Mouse (Mus musculus) heart, embryonic 14.5 days (tissue): Measurements from ENCODE around the gene Olfr48. TPM values are rescaled to one million over a fixed set of nuclear protein-coding genes. Genes with fewer than 3 reads are reported as not detected.

Experiments used
- ATAC-seq: fragments of 200-750 bp; cut with Nextera tagmentation; 2 replicates; pipeline ENCODE4 v1.8.0; 2017; ENCODE audit warnings: low read depth, moderate TSS enrichment; ENCODE audit not compliant: insufficient number of reproducible peaks, insufficient read depth, low FRiP score
- H3K27ac ChIP-seq, 2 experiments: fragments of 200-500 bp in 1 of 2; fragments of 300-500 bp in 1 of 2; sonication (generic) in 1 of 2; replicated peaks in 1 of 2; 2 replicates each; pipeline ENCODE4 v1.5.1; 2012 to 2014; ENCODE audit warnings: low read depth in 2 of 2, low read length in 2 of 2, control low read depth in 1 of 2, mild to moderate bottlenecking in 1 of 2, mixed read lengths in 1 of 2; ENCODE audit not compliant: control insufficient read depth in 1 of 2, insufficient read depth in 1 of 2
- H3K27me3 ChIP-seq: fragments of 300-500 bp; sonication (generic); 2 replicates; pipeline ENCODE4 v1.6.1; 2014; ENCODE audit warnings: mild to moderate bottlenecking, low read length, control low read depth; ENCODE audit not compliant: control insufficient read depth, insufficient read depth
- H3K36me3 ChIP-seq: fragments of 300-500 bp; sonication (generic); 2 replicates; pipeline ENCODE4 v1.6.1; 2014; ENCODE audit warnings: mild to moderate bottlenecking, control low read depth, low read length, mixed read lengths; ENCODE audit not compliant: control insufficient read depth, insufficient read depth
- H3K4me1 ChIP-seq, 2 experiments: fragments of 200-500 bp in 1 of 2; fragments of 300-500 bp in 1 of 2; sonication (generic) in 1 of 2; 2 replicates each; pipeline ENCODE4 v1.6.1; 2012 to 2014; ENCODE audit warnings: low read length in 2 of 2, control low read depth in 1 of 2, mixed read lengths in 1 of 2; ENCODE audit not compliant: control insufficient read depth in 2 of 2, insufficient read depth in 2 of 2
- H3K4me2 ChIP-seq: fragments of 300-500 bp; sonication (generic); 2 replicates; pipeline ENCODE4 v1.6.1; 2014; ENCODE audit warnings: mild to moderate bottlenecking, low read length
- H3K4me3 ChIP-seq, 2 experiments: fragments of 200-500 bp in 1 of 2; fragments of 300-500 bp in 1 of 2; sonication (generic) in 1 of 2; 2 replicates each; pipeline ENCODE4 v1.5.1; 2012 to 2014; ENCODE audit warnings: low read length in 2 of 2, mild to moderate bottlenecking in 2 of 2, control low read depth in 1 of 2, low read depth in 1 of 2, moderate library complexity in 1 of 2; ENCODE audit not compliant: control insufficient read depth in 1 of 2, insufficient read depth in 1 of 2
- H3K9ac ChIP-seq: fragments of 300-500 bp; sonication (generic); 2 replicates; pipeline ENCODE4 v1.6.1; 2014; ENCODE audit warnings: mild to moderate bottlenecking, low read length
- H3K9me3 ChIP-seq: fragments of 300-500 bp; sonication (generic); 2 replicates; pipeline ENCODE4 v1.6.1; 2016; ENCODE audit warnings: low read length, control low read depth; ENCODE audit not compliant: control insufficient read depth
- WGBS: fragments of 180-500 bp; shearing (Covaris S2); extraction: QIAGEN DNeasy Blood & Tissue Kit; methylation state at CpG from one replicate; pipeline ENCODE4 v1.1.7; 2014; 5-methylcytosine and 5-hydroxymethylcytosine counted together
- polyA plus RNA-seq: library from polyadenylated mRNA; unstranded; fragments of >200 nt; fragmentation: Nextera tagmentation; extraction: Ambion mirVana; gene quantifications from 2 replicates; pipeline ENCODE4 v1.2.1, GENCODE M21; 2014

The Olfr48 gene
- polyA plus RNA-seq, result not detected in 2 replicates

DNA sequence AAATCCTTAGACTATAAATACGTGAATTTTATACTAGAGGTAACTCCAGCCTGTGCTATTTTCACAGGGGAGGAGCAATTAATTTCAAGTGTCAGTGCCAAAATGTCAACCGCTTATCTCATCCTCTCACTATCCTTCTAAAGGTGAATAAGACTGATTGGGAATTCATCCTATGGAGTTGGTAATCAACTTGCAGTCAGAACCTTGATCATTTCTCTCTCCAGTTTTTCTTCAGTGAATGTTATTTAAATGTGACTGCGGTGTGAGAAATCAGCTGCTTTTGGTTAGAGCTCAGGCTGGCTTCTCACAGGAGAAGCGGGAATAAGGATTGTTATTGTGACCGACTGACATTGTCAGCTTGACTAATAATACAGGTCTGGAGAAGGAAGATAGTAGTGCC lies at the start of gene Olfr48:
Olfr48 (minus strand) TSS at position 101 of the 400 bp plus-strand sequence.
- ATAC-seq, result no peak

DNA sequence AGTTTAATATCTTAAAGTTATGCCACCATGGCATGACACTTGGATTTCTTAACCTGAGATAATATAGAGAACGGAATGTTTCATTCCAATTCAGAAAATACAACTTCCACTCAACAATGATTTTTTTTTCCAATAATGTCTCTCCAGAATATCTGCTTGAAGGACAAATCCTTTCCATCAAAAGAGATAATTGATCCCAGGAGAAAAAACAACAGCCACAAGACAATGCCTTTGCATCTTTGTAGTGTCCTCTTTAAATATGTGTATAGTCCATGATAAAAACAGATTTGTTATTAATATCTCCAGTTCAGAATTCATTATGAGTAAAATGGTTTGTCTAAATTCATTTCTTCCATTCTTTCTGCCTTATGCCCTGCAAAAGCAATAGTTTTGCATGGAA lies 30.1 kb upstream of the Olfr48 start, which contains the start of gene Olfr1257:
Olfr1257 (plus strand) TSS at position 301 of the 400 bp plus-strand sequence.
- Histone ChIP-seq H3K9me3 (no peaks in the 10 kb centered on the region), H3K27ac (no peak within 1 kb of the TSS), H3K4me2 (no peak within 1 kb of the TSS), H3K4me1 (no peaks in the 10 kb centered on the region), H3K36me3 (no peaks in the 10 kb centered on the region), H3K4me3 (no peak within 1 kb of the TSS), H3K27me3 (no peaks in the 10 kb centered on the region), H3K9ac (no peak within 1 kb of the TSS)
- WGBS, result 69% methylated on average over 1 of the region's 1 CpGs
- ATAC-seq, result no peak

More for the DNA sequence above, at the start of gene Olfr48:
- Histone ChIP-seq H3K9me3 (no peaks in the 10 kb centered on the region), H3K36me3 (no peaks in the 10 kb centered on the region), H3K27ac (no peak within 1 kb of the TSS), H3K27me3 (no peaks in the 10 kb centered on the region), H3K4me1 (no peaks in the 10 kb centered on the region), H3K9ac (no peak within 1 kb of the TSS), H3K4me3 (no peak within 1 kb of the TSS), H3K4me2 (no peak within 1 kb of the TSS)
- 79% methylated on average over 5 of the region's 5 CpGs for WGBS

DNA sequence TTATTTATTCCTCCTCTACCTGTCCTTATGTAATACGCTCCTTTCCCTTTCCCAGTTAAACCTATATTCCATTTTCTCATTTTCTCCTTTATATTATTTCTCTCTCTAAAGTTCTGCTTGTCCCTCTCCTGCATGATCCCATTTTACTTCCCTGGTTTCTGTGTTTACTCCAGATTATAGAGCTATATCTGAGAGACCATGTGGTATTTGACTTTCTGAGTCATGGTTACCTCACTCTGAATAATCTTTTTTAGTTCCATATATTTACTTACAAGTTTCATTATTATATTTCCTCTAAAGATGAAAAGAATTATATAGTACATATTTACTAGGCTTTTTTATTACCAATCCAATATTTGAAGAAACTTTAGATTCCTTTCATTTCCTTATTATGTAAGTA lies 1.2 kb upstream of the Olfr48 start:
- 88% methylated on average over 1 of the region's 1 CpGs for WGBS
- no peaks in the 10 kb centered on the region for H3K9me3 ChIP-seq
- H3K4me2 ChIP-seq, result no peak overlapping the region
- H3K4me3 ChIP-seq, result no peak overlapping the region
- H3K27ac ChIP-seq, result no peak overlapping the region
- H3K9ac ChIP-seq, result no peak overlapping the region
- no peaks in the 10 kb centered on the region for H3K27me3 ChIP-seq
- no peaks in the 10 kb centered on the region for H3K36me3 ChIP-seq
- ATAC-seq, result no peak
- H3K4me1 ChIP-seq, result no peaks in the 10 kb centered on the region

DNA sequence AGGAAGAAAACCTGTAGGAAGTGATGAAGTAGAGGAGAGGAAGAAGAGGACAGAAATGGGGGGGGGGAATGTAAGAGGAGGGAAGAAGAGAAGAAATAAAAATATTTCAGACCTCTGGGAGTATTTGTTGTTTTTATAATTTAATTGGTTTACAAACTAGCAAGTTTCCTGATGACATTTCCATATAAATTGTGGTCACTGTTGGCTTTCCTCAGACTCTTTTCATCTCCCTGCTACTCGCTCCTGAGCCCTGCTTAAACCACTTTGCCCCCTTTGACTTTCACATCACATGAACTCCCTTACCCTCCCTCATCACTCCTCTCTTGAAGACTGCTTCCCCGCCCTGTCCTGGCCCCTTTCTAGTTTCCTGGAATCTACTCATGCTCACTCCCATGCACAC lies 6.5 kb downstream of the Olfr48 start, which contains the start of gene Olfr1256:
Olfr1256 (minus strand) TSS at position 101 of the 400 bp plus-strand sequence.
- ATAC-seq, result no peak
- H3K36me3 ChIP-seq, result no peaks in the 10 kb centered on the region

DNA sequence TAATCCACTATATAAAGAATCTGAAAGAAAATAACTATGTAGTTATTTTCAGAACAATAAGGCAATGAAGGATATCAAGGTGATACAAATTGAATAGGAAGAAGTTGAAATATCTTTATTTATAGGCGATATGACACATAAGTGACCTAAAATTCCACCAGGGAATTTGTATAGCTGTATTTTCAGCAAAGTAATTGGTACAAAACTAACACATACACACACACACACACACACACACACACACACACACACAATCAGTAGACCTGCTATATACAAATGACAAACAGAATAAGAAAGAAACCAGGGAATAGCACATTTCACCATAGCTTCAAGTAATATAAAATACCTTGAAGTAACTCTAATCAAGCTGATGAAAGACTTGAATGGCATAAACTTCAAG lies 27.8 kb downstream of the Olfr48 start:
- 71% methylated on average over 1 of the region's 1 CpGs for WGBS
- Histone ChIP-seq H3K9ac (no peak overlapping the region), H3K27ac (no peak overlapping the region), H3K27me3 (no peaks in the 10 kb centered on the region), H3K4me3 (no peak overlapping the region), H3K36me3 (no peaks in the 10 kb centered on the region), H3K9me3 (no peaks in the 10 kb centered on the region), H3K4me2 (no peak overlapping the region), H3K4me1 (no peaks in the 10 kb centered on the region)
- ATAC-seq, result no peak

More for the DNA sequence above, 6.5 kb downstream of the Olfr48 start, which contains the start of gene Olfr1256:
- 40% methylated on average over 2 of the region's 2 CpGs for WGBS
- H3K4me3 ChIP-seq, result no peak within 1 kb of the TSS
- H3K9me3 ChIP-seq, result no peaks in the 10 kb centered on the region
- no peak within 1 kb of the TSS for H3K4me2 ChIP-seq
- no peak within 1 kb of the TSS for H3K9ac ChIP-seq
- H3K4me1 ChIP-seq, result no peaks in the 10 kb centered on the region
- no peak within 1 kb of the TSS for H3K27ac ChIP-seq
- no peaks in the 10 kb centered on the region for H3K27me3 ChIP-seq

DNA sequence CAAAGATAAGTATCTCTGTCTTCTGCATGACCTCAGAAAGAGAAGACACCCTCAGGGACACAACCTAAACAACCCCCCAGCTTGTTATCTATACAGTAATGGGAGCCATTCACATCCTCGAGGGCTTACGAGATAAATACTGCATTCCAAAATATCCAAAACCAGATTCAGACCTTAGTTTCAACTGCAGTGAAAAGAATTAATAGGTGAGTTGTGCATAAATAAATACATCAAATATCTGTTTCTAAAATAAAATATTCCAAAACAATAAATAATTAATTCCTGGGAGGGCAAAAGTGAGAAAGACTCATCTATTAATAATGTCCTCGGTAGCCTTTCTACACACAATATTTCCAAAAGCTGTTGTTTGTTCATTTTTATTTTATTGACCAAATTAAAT lies 36.3 kb downstream of the Olfr48 start, which contains the start of gene Olfr1255:
Olfr1255 (plus strand) TSS at position 301 of the 400 bp plus-strand sequence.
- 59% methylated on average over 3 of the region's 3 CpGs for WGBS
- no peak within 1 kb of the TSS for H3K4me2 ChIP-seq
- H3K9me3 ChIP-seq, result no peaks in the 10 kb centered on the region
- no peak within 1 kb of the TSS for H3K27ac ChIP-seq
- H3K4me3 ChIP-seq, result no peak within 1 kb of the TSS
- H3K9ac ChIP-seq, result no peak within 1 kb of the TSS
- no peaks in the 10 kb centered on the region for H3K36me3 ChIP-seq
- ATAC-seq, result no peak
- H3K4me1 ChIP-seq, result no peaks in the 10 kb centered on the region
- no peaks in the 10 kb centered on the region for H3K27me3 ChIP-seq

DNA sequence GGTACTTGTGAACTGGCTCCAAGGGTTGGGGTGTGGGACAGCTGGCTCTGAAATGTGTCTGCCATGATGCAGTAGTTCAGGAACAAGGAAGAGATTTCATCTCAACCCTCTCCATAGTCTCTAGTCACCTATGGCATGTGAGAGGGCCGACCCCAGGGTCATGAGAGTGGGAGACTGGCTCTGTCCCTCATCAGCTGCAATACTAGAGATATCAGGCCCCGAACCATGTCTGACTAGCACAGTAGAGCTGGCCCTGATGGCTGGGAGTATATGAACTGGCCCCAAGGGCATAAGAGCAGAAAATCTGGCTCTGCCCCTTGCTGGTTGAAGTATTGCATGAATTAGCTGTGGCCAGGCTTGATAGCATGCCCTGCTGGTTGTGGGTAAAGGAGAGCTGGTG lies 37.3 kb downstream of the Olfr48 start:
- H3K9ac ChIP-seq, result no peak overlapping the region
- no peaks in the 10 kb centered on the region for H3K27me3 ChIP-seq
- no peak for ATAC-seq
- no peaks in the 10 kb centered on the region for H3K9me3 ChIP-seq
- H3K4me1 ChIP-seq, result no peaks in the 10 kb centered on the region
- no peak overlapping the region for H3K4me2 ChIP-seq
- no peaks in the 10 kb centered on the region for H3K36me3 ChIP-seq
- H3K27ac ChIP-seq, result no peak overlapping the region
- no peak overlapping the region for H3K4me3 ChIP-seq
- 55% methylated on average over 2 of the region's 2 CpGs for WGBS

DNA sequence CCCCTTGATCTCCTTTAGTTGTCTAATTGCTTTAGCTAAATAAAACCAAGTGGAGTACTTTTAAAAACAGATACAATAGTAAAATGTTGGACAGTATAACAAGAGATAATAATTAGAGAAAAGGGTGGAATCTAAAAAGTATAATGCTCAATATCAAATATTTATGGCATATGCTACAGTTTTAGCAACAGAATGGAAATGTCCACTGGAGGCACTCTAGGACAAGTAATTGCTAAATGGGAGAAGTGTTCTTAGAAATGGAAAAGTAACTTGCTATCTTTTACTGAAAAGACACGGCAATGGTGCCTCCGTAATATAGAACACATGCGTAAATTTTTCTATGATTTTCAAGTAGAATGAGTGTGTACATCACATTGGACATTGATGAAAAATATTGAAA lies 48.4 kb downstream of the Olfr48 start:
- no peak for ATAC-seq
- no peak overlapping the region for H3K4me2 ChIP-seq
- no peak overlapping the region for H3K27ac ChIP-seq
- H3K4me1 ChIP-seq, result no peaks in the 10 kb centered on the region
- H3K9ac ChIP-seq, result no peak overlapping the region
- 82% methylated on average over 3 of the region's 3 CpGs for WGBS
- H3K36me3 ChIP-seq, result no peaks in the 10 kb centered on the region
- no peak overlapping the region for H3K4me3 ChIP-seq
- H3K27me3 ChIP-seq, result no peaks in the 10 kb centered on the region
- no peaks in the 10 kb centered on the region for H3K9me3 ChIP-seq
